Mouse (Mus musculus): ENCODE measurements at regions not wholly inside any gene's neighbourhood (a gene's known extent, or its start where the extent isn't known, plus 50 kb on each side); places are given as distances from the start of the nearest gene placed in this dataset.

GRCm38 (mm10) chr14:61810836-61811235, 203.6 kb downstream of the Kcnrg start:
- 89% methylated on average over 5 of the region's 5 CpGs for WGBS

GRCm38 (mm10) chr14:61817711-61818110, 210.5 kb downstream of the Kcnrg start:
- Histone ChIP-seq H3K27ac (ENCODE audit: low read depth, low read length) (peak overlapping the region; percentile 24; the same call in 1 of the 2 replicates), H3K36me3 (ENCODE audit: control insufficient read depth, insufficient read depth, low read length) (no peaks in the 10 kb centered on the region), H3K27me3 (replicated peaks; ENCODE audit: control insufficient read depth, insufficient read depth, low read length) (no peaks in the 10 kb centered on the region), H3K4me1 (ENCODE audit: control insufficient read depth, insufficient read depth, low read length) (no peaks in the 10 kb centered on the region), H3K9ac (ENCODE audit: low read length) (no peak overlapping the region), H3K4me3 (ENCODE audit: low read depth, low read length) (no peak overlapping the region), H3K4me2 (ENCODE audit: low read length) (no peak overlapping the region), H3K9me3 (replicated peaks; ENCODE audit: control insufficient read depth, low read length) (no peaks in the 10 kb centered on the region)
- DNase-seq (ENCODE audit: low spot score) (no peak), ATAC-seq (no peak)
- 81% methylated on average over 11 of the region's 11 CpGs for WGBS

More at GRCm38 (mm10) chr14:61810836-61811235, 203.6 kb downstream of the Kcnrg start:
- no peak overlapping the region for H3K4me3 ChIP-seq (ENCODE audit: low read depth, low read length)
- no peak for DNase-seq (ENCODE audit: low spot score)
- H3K9ac ChIP-seq (ENCODE audit: low read length): no peak overlapping the region
- no peak overlapping the region for H3K4me2 ChIP-seq (ENCODE audit: low read length)
- no peaks in the 10 kb centered on the region for H3K36me3 ChIP-seq (ENCODE audit: control insufficient read depth, insufficient read depth, low read length)
- peaks cover 7% of the 10 kb centered on the region; the same call in 1 of the 2 replicates for H3K4me1 ChIP-seq (ENCODE audit: control insufficient read depth, insufficient read depth, low read length)
- no peaks in the 10 kb centered on the region for H3K27me3 ChIP-seq (replicated peaks; ENCODE audit: control insufficient read depth, insufficient read depth, low read length)
- no peaks in the 10 kb centered on the region for H3K9me3 ChIP-seq (replicated peaks; ENCODE audit: control insufficient read depth, low read length)
- H3K27ac ChIP-seq (ENCODE audit: low read depth, low read length): no peak overlapping the region
- ATAC-seq: no peak

- no peak overlapping the region for H3K4me2 ChIP-seq (ENCODE audit: low read length)
- H3K27ac ChIP-seq (ENCODE audit: low read depth, low read length): no peak overlapping the region
- no peak overlapping the region for H3K9ac ChIP-seq (ENCODE audit: low read length)
- DNase-seq (ENCODE audit: low spot score): no peak
- H3K36me3 ChIP-seq (ENCODE audit: control insufficient read depth, insufficient read depth, low read length): no peaks in the 10 kb centered on the region
- H3K9me3 ChIP-seq (replicated peaks; ENCODE audit: control insufficient read depth, low read length): no peaks in the 10 kb centered on the region
- no peak for ATAC-seq
- H3K4me1 ChIP-seq (ENCODE audit: control insufficient read depth, insufficient read depth, low read length): no peaks in the 10 kb centered on the region
- no peaks in the 10 kb centered on the region for H3K27me3 ChIP-seq (replicated peaks; ENCODE audit: control insufficient read depth, insufficient read depth, low read length)
- 91% methylated on average over 2 of the region's 2 CpGs for WGBS
- no peak overlapping the region for H3K4me3 ChIP-seq (ENCODE audit: low read depth, low read length)
These were observed 211.1 kb downstream of the Kcnrg start for GRCm38 (mm10) chr14:61818365-61818764.

- H3K36me3 ChIP-seq (ENCODE audit: control insufficient read depth, insufficient read depth, low read length): no peaks in the 10 kb centered on the region
- WGBS: 86% methylated on average over 2 of the region's 2 CpGs
- no peak overlapping the region for H3K4me2 ChIP-seq (ENCODE audit: low read length)
- ATAC-seq (no peak), DNase-seq (ENCODE audit: low spot score) (no peak)
- H3K9me3 ChIP-seq (replicated peaks; ENCODE audit: control insufficient read depth, low read length): no peaks in the 10 kb centered on the region
- no peak overlapping the region for H3K27ac ChIP-seq (ENCODE audit: low read depth, low read length)
- no peaks in the 10 kb centered on the region for H3K27me3 ChIP-seq (replicated peaks; ENCODE audit: control insufficient read depth, insufficient read depth, low read length)
- no peaks in the 10 kb centered on the region for H3K4me1 ChIP-seq (ENCODE audit: control insufficient read depth, insufficient read depth, low read length)
- H3K9ac ChIP-seq (ENCODE audit: low read length): no peak overlapping the region
- no peak overlapping the region for H3K4me3 ChIP-seq (ENCODE audit: low read depth, low read length)
These were observed 212.0 kb downstream of the Kcnrg start for GRCm38 (mm10) chr14:61819251-61819650.

DNA sequence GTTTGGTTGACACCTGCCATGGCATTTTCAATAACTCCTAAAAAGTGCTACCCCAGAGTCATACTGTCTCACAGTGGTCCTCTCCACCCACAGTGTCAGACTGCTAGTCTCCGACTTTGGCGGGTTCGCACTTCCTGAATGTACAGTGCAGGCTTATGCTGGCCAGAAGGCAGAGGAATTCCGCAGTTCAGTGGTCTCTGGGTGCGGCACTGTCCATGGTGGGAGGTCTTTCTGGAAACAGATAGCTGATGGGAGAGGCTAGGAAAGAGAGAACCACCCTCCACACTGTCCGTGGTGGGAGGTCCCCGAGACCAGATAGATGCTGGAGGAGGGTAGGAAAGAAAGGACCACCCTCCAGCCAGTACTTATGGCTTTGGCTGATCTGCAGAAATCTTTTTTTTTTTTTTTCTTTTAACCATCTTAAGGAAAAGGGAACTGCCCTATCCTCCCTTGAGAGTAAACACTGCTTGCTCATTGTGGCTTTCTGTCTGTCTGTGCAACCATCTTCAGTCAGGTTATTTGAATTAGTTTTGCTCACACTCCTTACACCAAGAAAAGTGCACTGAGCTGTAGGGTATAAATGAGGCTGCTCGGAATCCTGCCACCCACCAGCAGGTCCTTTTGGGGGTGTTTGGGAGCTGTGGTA, 227.2 kb downstream of the Kcnrg start:
- no peak for ATAC-seq
- H3K4me3 ChIP-seq (ENCODE audit: low read depth, low read length): no peak overlapping the region
- H3K9ac ChIP-seq (ENCODE audit: low read length): no peak overlapping the region
- no peaks in the 10 kb centered on the region for H3K9me3 ChIP-seq (replicated peaks; ENCODE audit: control insufficient read depth, low read length)
- H3K4me1 ChIP-seq (ENCODE audit: control insufficient read depth, insufficient read depth, low read length): no peaks in the 10 kb centered on the region
- no peak overlapping the region for H3K27ac ChIP-seq (ENCODE audit: low read depth, low read length)
- H3K36me3 ChIP-seq (ENCODE audit: control insufficient read depth, insufficient read depth, low read length): no peaks in the 10 kb centered on the region
- WGBS: 82% methylated on average over 8 of the region's 8 CpGs
- H3K27me3 ChIP-seq (replicated peaks; ENCODE audit: control insufficient read depth, insufficient read depth, low read length): no peaks in the 10 kb centered on the region
- no peak for DNase-seq (ENCODE audit: low spot score)
- no peak overlapping the region for H3K4me2 ChIP-seq (ENCODE audit: low read length)

- ATAC-seq (no peak), DNase-seq (ENCODE audit: low spot score) (no peak)
- Histone ChIP-seq H3K27ac (ENCODE audit: low read depth, low read length) (no peak overlapping the region), H3K4me2 (ENCODE audit: low read length) (no peak overlapping the region), H3K9ac (ENCODE audit: low read length) (no peak overlapping the region), H3K4me3 (ENCODE audit: low read depth, low read length) (no peak overlapping the region), H3K36me3 (ENCODE audit: control insufficient read depth, insufficient read depth, low read length) (no peaks in the 10 kb centered on the region), H3K4me1 (ENCODE audit: control insufficient read depth, insufficient read depth, low read length) (no peaks in the 10 kb centered on the region), H3K27me3 (replicated peaks; ENCODE audit: control insufficient read depth, insufficient read depth, low read length) (no peaks in the 10 kb centered on the region), H3K9me3 (replicated peaks; ENCODE audit: control insufficient read depth, low read length) (no peaks in the 10 kb centered on the region)
- WGBS: 84% methylated on average over 6 of the region's 6 CpGs
These were observed 228.5 kb downstream of the Kcnrg start for GRCm38 (mm10) chr14:61835729-61836128.

- ATAC-seq (0 out of 2 replicates have a peak, but pooled peaks have one; percentile 23), DNase-seq (ENCODE audit: low spot score) (no peak)
- Histone ChIP-seq H3K4me2 (ENCODE audit: low read length) (no peak overlapping the region), H3K9ac (ENCODE audit: low read length) (no peak overlapping the region), H3K4me1 (ENCODE audit: control insufficient read depth, insufficient read depth, low read length) (no peaks in the 10 kb centered on the region), H3K4me3 (ENCODE audit: low read depth, low read length) (no peak overlapping the region), H3K27ac (ENCODE audit: low read depth, low read length) (no peak overlapping the region), H3K9me3 (replicated peaks; ENCODE audit: control insufficient read depth, low read length) (no peaks in the 10 kb centered on the region), H3K27me3 (replicated peaks; ENCODE audit: control insufficient read depth, insufficient read depth, low read length) (no peaks in the 10 kb centered on the region), H3K36me3 (ENCODE audit: control insufficient read depth, insufficient read depth, low read length) (no peaks in the 10 kb centered on the region)
- 72% methylated on average over 6 of the region's 6 CpGs for WGBS
These were observed 229.0 kb downstream of the Kcnrg start for GRCm38 (mm10) chr14:61836231-61836630.

DNA sequence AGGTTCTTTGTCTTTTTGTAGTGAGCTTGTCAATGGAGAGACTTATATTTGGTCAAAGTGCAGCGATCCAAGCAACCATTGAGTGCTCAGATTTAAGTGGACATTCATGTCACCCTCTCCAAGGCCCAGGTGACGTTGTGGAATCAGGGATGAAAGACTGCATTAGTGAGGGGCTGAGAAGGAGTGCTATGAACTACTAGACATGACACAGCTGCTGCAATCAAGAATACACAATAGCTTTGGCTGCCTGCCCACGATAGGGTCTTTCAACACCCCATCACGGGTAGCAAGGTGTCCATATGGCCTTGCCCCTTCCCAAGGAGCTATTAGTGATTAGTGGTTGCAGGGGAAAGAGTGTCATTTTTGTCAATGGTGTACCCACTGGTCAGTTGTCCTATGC, 229.7 kb downstream of the Kcnrg start:
- WGBS: 36% methylated on average over 4 of the region's 4 CpGs
- Histone ChIP-seq H3K27me3 (replicated peaks; ENCODE audit: control insufficient read depth, insufficient read depth, low read length) (no peaks in the 10 kb centered on the region), H3K9ac (ENCODE audit: low read length) (no peak overlapping the region), H3K9me3 (replicated peaks; ENCODE audit: control insufficient read depth, low read length) (no peaks in the 10 kb centered on the region), H3K4me3 (ENCODE audit: low read depth, low read length) (no peak overlapping the region), H3K4me2 (ENCODE audit: low read length) (no peak overlapping the region), H3K4me1 (ENCODE audit: control insufficient read depth, insufficient read depth, low read length) (no peaks in the 10 kb centered on the region), H3K27ac (ENCODE audit: low read depth, low read length) (no peak overlapping the region), H3K36me3 (ENCODE audit: control insufficient read depth, insufficient read depth, low read length) (no peaks in the 10 kb centered on the region)
- DNase-seq (ENCODE audit: low spot score): peak; percentile 69
- ATAC-seq: peak; percentile 75

GRCm38 (mm10) chr14:61837851-61838250, 230.6 kb downstream of the Kcnrg start:
- Histone ChIP-seq H3K4me1 (ENCODE audit: control insufficient read depth, insufficient read depth, low read length) (no peaks in the 10 kb centered on the region), H3K9ac (ENCODE audit: low read length) (no peak overlapping the region), H3K27ac (ENCODE audit: low read depth, low read length) (no peak overlapping the region), H3K9me3 (replicated peaks; ENCODE audit: control insufficient read depth, low read length) (no peaks in the 10 kb centered on the region), H3K4me3 (ENCODE audit: low read depth, low read length) (no peak overlapping the region), H3K36me3 (ENCODE audit: control insufficient read depth, insufficient read depth, low read length) (no peaks in the 10 kb centered on the region), H3K4me2 (ENCODE audit: low read length) (no peak overlapping the region), H3K27me3 (replicated peaks; ENCODE audit: control insufficient read depth, insufficient read depth, low read length) (no peaks in the 10 kb centered on the region)
- WGBS: 88% methylated on average over 8 of the region's 8 CpGs
- ATAC-seq: no peak
- DNase-seq (ENCODE audit: low spot score): no peak
